Mouse (Mus musculus) intestine, embryonic 14.5 days (tissue): ENCODE measurements around the gene Aldh1b1. TPM values are rescaled to one million over a fixed set of nuclear protein-coding genes. Genes with fewer than 3 reads are reported as not detected.

ENCODE experiments used
- ATAC-seq: fragments of 200-750 bp; cut with Nextera tagmentation; replicated peaks from 2 replicates; pipeline ENCODE4 v1.8.0; 2017; ENCODE audit warnings: low read depth, moderate number of reproducible peaks, moderate TSS enrichment, moderate library complexity; ENCODE audit not compliant: low FRiP score, low TSS enrichment
- DNase-seq: peaks from one replicate; pipeline ENCODE4 v3.0.0-alpha.2; 2018; ENCODE audit warnings: low spot score
- H3K27ac ChIP-seq: fragments of 300-500 bp; sonication (generic); 2 replicates; pipeline ENCODE4 v1.5.1; 2014; ENCODE audit warnings: low read depth, mild to moderate bottlenecking, control low read depth
- H3K27me3 ChIP-seq: fragments of 300-500 bp; sonication (generic); replicated peaks from 2 replicates; pipeline ENCODE4 v1.6.1; 2014; ENCODE audit warnings: low read length, control low read depth; ENCODE audit not compliant: control insufficient read depth, insufficient read depth
- H3K36me3 ChIP-seq: fragments of 300-500 bp; sonication (generic); 2 replicates; pipeline ENCODE4 v1.6.1; 2014; ENCODE audit warnings: low read length, control low read depth; ENCODE audit not compliant: control insufficient read depth, insufficient read depth
- H3K4me1 ChIP-seq: fragments of 300-500 bp; sonication (generic); replicated peaks from 2 replicates; pipeline ENCODE4 v1.6.1; 2014; ENCODE audit warnings: low read length, control low read depth, mixed read lengths; ENCODE audit not compliant: control insufficient read depth, insufficient read depth
- H3K4me2 ChIP-seq: fragments of 300-500 bp; sonication (generic); 2 replicates; pipeline ENCODE4 v1.6.1; 2014; ENCODE audit warnings: low read length
- H3K4me3 ChIP-seq: fragments of 300-500 bp; sonication (generic); 2 replicates; pipeline ENCODE4 v1.5.1; 2014; ENCODE audit warnings: low read depth, low read length, control low read depth, mixed read lengths
- H3K9ac ChIP-seq: fragments of 300-500 bp; sonication (generic); 2 replicates; pipeline ENCODE4 v1.6.1; 2014; ENCODE audit warnings: mild to moderate bottlenecking, low read length
- H3K9me3 ChIP-seq: fragments of 300-500 bp; sonication (generic); 2 replicates; pipeline ENCODE4 v1.6.1; 2016; ENCODE audit warnings: low read length, control low read depth; ENCODE audit not compliant: control insufficient read depth
- WGBS: fragments of 180-500 bp; shearing (Covaris S2); extraction: QIAGEN DNeasy Blood & Tissue Kit; methylation state at CpG from one replicate; pipeline ENCODE4 v1.1.7; 2014; 5-methylcytosine and 5-hydroxymethylcytosine counted together
- polyA plus RNA-seq: library from polyadenylated mRNA; unstranded; fragments of >200 nt; fragmentation: Nextera tagmentation; extraction: Ambion mirVana; gene quantifications from 2 replicates; pipeline ENCODE4 v1.2.1, GENCODE M21; 2014

Gene Aldh1b1
- polyA plus RNA-seq, 1 experiment from 2014 or later, result 115 TPM

GRCm38 (mm10) chr4:45789263-45789958 is 9.4 kb upstream of the Aldh1b1 start:
- Histone ChIP-seq H3K4me1 (peaks cover 21% of the 10 kb centered on the region), H3K36me3 (no peaks in the 10 kb centered on the region), H3K4me3 (no peak overlapping the region), H3K9me3 (no peaks in the 10 kb centered on the region), H3K9ac (no peak overlapping the region), H3K27ac (peak overlapping the region; percentile 22; the same call in 1 of the 2 replicates), H3K4me2 (no peak overlapping the region), H3K27me3 (no peaks in the 10 kb centered on the region)
- 60% methylated on average over 13 of the region's 13 CpGs for WGBS
- peak; percentile 61 for ATAC-seq
- DNase-seq, result no peak

- Histone ChIP-seq H3K9me3 (no peaks in the 10 kb centered on the region), H3K36me3 (no peaks in the 10 kb centered on the region), H3K27ac (peak overlapping the region; percentile 16; the same call in 1 of the 2 replicates), H3K27me3 (no peaks in the 10 kb centered on the region), H3K9ac (no peak overlapping the region), H3K4me1 (peaks cover 21% of the 10 kb centered on the region), H3K4me2 (no peak overlapping the region), H3K4me3 (no peak overlapping the region)
- DNase-seq (no peak), ATAC-seq (0 out of 2 replicates have a peak, but pooled peaks have one; percentile 9)
- WGBS, result 66% methylated on average over 2 of the region's 2 CpGs
Observed at GRCm38 (mm10) chr4:45790018-45790417, 8.8 kb upstream of the Aldh1b1 start.

GRCm38 (mm10) chr4:45795191-45795811 is 3.5 kb upstream of the Aldh1b1 start:
- Histone ChIP-seq H3K27me3 (no peaks in the 10 kb centered on the region), H3K4me1 (peaks cover 33% of the 10 kb centered on the region), H3K4me3 (peak overlapping the region; percentile 25; the same call in 1 of the 2 replicates), H3K36me3 (no peaks in the 10 kb centered on the region), H3K9me3 (no peaks in the 10 kb centered on the region), H3K4me2 (peak overlapping the region; percentile 60), H3K27ac (peak overlapping the region; percentile 90), H3K9ac (peak overlapping the region; percentile 37)
- ATAC-seq, result peak; percentile 67
- peak; percentile 79 for DNase-seq
- WGBS, result 3% methylated on average over 12 of the region's 12 CpGs

GRCm38 (mm10) chr4:45796760-45797159 is 2.1 kb upstream of the Aldh1b1 start:
- peak; percentile 70 for DNase-seq
- WGBS, result 20% methylated on average over 5 of the region's 5 CpGs
- no peaks in the 10 kb centered on the region for H3K9me3 ChIP-seq

GRCm38 (mm10) chr4:45799956-45800537 is 1.2 kb downstream of the Aldh1b1 start:
- DNase-seq, result no peak
- Histone ChIP-seq H3K4me1 (peaks cover 28% of the 10 kb centered on the region), H3K9me3 (no peaks in the 10 kb centered on the region), H3K27ac (peak overlapping the region; percentile 73), H3K4me2 (peak overlapping the region; percentile 57), H3K27me3 (no peaks in the 10 kb centered on the region), H3K36me3 (peaks cover 23% of the 10 kb centered on the region), H3K4me3 (peak overlapping the region; percentile 49), H3K9ac (no peak overlapping the region)
- WGBS, result 10% methylated on average over 3 of the region's 3 CpGs
- no peak for ATAC-seq

More at GRCm38 (mm10) chr4:45796760-45797159, 2.1 kb upstream of the Aldh1b1 start:
- Histone ChIP-seq H3K4me1 (peaks cover 33% of the 10 kb centered on the region), H3K4me2 (no peak overlapping the region), H3K36me3 (no peaks in the 10 kb centered on the region), H3K27ac (peak overlapping the region; percentile 87), H3K27me3 (no peaks in the 10 kb centered on the region), H3K4me3 (no peak overlapping the region), H3K9ac (no peak overlapping the region)
- ATAC-seq, result peak; percentile 24; the same call in 1 of the 2 replicates

GRCm38 (mm10) chr4:45802900-45803299 is 4.1 kb downstream of the Aldh1b1 start:
- peaks cover 30% of the 10 kb centered on the region for H3K36me3 ChIP-seq
- WGBS, result 93% methylated on average over 14 of the region's 14 CpGs
- no peaks in the 10 kb centered on the region for H3K9me3 ChIP-seq
- no peak for ATAC-seq
- no peak for DNase-seq
- peaks cover 8% of the 10 kb centered on the region; the same call in 1 of the 2 replicates for H3K4me1 ChIP-seq
- H3K27ac ChIP-seq, result no peak overlapping the region
- H3K4me2 ChIP-seq, result no peak overlapping the region
- no peak overlapping the region for H3K4me3 ChIP-seq
- no peaks in the 10 kb centered on the region for H3K27me3 ChIP-seq
- H3K9ac ChIP-seq, result no peak overlapping the region

- ATAC-seq, result no peak
- H3K9ac ChIP-seq, result no peak overlapping the region
- no peaks in the 10 kb centered on the region for H3K27me3 ChIP-seq
- no peak overlapping the region for H3K27ac ChIP-seq
- peaks cover 22% of the 10 kb centered on the region for H3K36me3 ChIP-seq
- WGBS, result 56% methylated on average over 7 of the region's 7 CpGs
- H3K9me3 ChIP-seq, result no peaks in the 10 kb centered on the region
- DNase-seq, result no peak
- no peak overlapping the region for H3K4me3 ChIP-seq
- no peak overlapping the region for H3K4me2 ChIP-seq
- no peaks in the 10 kb centered on the region for H3K4me1 ChIP-seq
Observed at GRCm38 (mm10) chr4:45808034-45808433, 9.2 kb downstream of the Aldh1b1 start.

GRCm38 (mm10) chr4:45811250-45811649 is 12.4 kb downstream of the Aldh1b1 start:
- H3K9ac ChIP-seq, result no peak overlapping the region
- no peaks in the 10 kb centered on the region for H3K9me3 ChIP-seq
- H3K27ac ChIP-seq, result no peak overlapping the region
- no peak overlapping the region for H3K4me3 ChIP-seq
- no peak overlapping the region for H3K4me2 ChIP-seq
- H3K4me1 ChIP-seq, result no peaks in the 10 kb centered on the region
- ATAC-seq (no peak), DNase-seq (no peak)
- no peaks in the 10 kb centered on the region for H3K36me3 ChIP-seq
- no peaks in the 10 kb centered on the region for H3K27me3 ChIP-seq
- 28% methylated on average over 8 of the region's 8 CpGs for WGBS
